Mouse (Mus musculus) lung, postnatal 14 days (tissue): ENCODE measurements at regions not wholly inside any gene's neighbourhood (a gene's known extent, or its start where the extent isn't known, plus 50 kb on each side); places are given as distances from the start of the nearest gene placed in this dataset.

ENCODE experiments used
- DNase-seq: peaks from one replicate; pipeline ENCODE4 v3.0.0; 2021

DNA sequence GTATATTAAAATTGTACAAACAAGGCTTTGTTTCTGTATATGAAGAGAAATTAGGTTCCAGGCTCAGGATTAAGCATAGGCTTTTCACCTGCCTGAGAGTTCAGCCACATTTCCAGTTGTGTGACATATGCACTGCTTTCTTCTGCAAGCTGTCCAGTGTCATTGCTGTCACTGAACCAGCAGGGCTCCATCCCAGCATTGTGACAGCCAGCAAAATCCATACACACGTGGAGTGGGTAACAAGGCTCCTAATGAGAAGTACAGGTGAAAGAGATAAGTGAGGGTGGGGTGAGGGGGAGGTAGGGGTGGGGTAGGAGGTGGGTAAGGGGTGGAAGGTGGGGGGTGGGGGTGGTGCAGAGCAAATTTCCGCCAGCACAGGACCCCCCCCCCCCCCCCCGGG lies 144.1 kb downstream of the Cd24a start:
- DNase-seq, result no peak

DNA sequence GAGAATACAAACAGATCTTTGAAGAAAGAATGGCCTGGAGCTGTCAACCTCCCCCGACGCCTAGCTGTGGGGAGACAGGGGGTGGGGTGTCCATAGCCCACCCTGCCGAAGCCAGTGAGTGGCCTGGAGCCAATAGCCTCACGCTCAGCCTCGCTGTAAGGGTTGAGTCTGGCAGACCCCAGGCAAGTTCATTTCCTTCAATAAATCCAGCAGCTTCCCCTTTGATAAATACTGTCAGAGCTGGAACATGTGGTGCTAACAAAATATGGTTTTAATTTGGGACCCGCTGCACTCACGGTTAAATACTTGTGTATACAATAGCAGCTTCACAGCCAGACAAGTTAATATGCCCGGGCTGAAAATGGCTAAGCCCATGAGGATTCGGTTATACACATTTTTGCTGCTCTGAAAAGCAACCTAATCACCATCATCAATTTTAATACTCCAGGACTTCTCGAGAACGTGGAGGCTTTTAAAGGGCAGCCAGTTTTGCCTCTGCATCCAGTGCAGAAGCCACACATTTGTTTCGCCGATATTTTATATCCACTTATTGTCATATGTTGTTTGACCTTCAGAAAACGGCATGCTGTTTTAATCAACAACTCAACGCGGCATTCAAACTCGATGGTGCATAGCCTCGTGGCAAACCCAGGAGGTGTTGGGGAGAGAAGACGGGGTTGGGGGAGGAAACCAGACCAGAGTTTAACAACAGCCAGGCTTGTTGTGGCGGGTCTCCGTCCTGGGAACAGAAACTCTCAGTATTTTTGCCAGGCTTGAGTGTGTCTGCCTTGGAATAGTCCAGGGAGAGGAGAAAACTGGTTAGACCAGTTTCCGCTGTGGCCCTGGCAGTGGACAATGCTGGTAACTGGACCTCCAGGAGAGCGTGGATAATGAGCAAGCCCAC lies 144.9 kb downstream of the Cd24a start:
- DNase-seq, result peak; percentile 52

DNA sequence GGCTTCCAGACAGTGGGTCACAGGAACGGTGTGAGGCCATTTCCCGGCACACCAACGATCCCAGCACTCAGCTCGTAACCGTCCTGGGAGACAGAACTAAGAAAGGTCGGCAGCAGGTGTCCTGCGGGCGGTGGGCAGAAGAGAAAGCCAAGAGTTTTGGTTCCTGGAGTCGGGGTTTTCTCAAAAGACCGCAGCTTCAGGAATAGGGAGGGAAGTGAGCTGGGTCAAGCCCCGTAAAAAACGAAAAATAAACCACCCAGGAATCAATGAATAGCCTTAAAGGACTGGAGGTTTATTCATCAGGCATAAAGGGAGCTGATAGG lies 145.5 kb downstream of the Cd24a start:
- no peak for DNase-seq

DNA sequence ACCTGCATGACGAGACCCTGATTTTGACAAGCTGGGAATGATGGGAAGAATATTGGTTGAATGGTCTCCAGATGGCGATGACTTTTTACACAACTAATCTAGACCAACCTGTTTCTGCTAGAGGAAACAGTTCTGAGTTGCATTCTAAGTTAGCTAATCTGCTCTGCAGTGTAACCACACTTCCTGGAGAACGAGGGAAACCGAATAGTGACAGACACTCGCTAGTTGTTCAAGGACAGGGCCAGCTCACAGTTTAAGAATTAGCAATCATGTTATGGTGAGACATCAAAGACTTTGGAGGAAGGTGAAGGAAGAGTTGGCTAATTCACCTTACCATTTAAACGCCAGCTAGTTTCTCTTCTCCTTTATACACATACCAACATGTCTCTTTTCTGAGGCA lies 149.7 kb downstream of the Cd24a start:
- no peak for DNase-seq

DNA sequence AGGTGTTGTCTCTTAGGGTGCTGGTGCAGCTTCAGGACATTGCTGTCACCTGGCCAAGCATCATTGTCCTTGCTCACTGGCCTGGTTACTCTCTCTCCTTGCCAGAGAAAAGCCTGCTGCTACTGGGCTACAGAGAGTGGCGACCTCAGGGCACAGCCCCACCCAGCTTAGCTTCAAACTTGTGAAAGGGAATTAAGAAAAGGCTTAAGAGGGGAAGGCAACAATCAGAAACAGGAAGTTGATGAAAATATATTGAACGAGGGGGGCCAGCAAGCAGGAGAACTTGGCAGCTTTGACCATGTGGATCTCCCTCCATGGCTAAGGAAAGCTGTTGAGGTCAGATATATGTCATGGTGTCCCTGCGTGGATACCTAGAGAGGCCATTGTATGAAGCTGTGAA lies 151.1 kb downstream of the Cd24a start:
- DNase-seq, result no peak

DNA sequence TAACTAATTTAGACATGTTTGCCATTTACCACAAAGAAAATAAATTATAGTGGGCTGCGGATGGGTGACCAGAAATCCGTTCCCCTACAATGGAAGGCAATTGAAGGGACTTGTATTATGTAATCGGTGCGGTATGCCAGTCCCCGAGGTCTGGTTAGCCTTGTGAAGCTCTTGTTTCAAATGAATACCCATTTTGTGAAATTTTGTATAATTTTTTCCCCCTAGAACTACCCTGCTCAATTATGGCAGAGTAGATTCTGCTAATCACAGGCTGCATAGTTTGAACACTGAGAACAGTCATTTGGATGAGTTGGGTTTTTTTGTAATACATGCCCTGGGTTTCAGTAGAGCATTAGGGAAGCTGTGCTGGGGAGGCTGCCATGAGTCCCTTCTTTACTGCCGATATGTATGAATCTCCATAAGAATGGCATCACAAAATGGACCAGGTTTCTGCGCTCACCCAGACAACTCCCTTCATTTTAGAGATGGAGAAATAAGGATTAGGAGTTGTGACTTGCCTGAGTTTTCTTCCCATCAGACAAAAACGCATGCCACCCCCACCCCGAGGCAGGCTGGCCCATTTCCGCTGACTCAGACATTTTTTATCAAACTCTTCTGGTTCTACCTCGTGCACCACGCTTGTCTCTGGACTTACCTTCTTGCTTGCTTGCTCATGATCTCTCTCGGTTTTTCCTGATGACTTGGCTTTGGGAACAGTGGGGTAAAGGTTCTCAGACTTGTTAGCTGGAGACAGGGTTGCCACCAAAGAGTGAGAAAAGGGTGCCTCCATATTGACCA lies 155.7 kb downstream of the Cd24a start:
- no peak for DNase-seq

DNA sequence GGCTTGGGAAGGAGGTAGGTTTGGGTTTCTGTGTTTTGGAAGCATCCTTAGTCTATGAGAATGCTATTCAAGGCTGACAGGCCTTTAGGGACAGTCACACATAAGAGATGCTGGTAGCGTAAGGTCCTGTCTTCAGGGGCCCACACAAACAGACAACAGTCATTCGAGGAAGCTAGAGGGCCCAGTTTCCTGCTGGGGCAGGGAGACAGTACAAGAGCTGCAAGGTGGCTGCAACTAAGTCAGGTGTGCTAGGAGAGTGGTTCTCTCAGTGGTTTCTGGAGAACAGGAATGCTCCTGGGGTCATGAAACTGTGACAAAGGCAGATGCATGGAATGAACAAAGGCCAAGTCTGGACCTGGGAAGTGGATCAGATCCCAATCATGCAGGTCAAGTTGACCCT lies 161.1 kb downstream of the Cd24a start:
- no peak for DNase-seq

DNA sequence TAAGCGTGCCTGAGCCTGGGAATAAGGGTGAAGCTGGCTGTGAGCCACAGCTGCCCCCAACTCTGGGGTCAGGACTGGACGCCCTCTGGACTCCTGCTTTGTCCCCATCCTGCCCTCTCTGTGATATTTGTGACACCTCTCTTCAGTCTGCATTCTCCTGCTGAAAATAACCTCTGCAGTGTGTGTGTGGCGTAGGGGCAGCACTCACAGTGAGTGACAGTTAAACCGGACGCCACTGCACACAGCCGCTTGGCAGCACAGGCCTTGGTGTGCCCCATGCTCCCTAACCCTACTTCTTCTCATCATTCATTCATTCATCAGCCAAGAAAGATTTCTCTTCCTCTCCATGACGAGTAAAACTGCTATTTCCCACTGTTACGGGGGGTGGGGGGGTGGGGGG lies 161.6 kb downstream of the Cd24a start:
- no peak for DNase-seq

DNA sequence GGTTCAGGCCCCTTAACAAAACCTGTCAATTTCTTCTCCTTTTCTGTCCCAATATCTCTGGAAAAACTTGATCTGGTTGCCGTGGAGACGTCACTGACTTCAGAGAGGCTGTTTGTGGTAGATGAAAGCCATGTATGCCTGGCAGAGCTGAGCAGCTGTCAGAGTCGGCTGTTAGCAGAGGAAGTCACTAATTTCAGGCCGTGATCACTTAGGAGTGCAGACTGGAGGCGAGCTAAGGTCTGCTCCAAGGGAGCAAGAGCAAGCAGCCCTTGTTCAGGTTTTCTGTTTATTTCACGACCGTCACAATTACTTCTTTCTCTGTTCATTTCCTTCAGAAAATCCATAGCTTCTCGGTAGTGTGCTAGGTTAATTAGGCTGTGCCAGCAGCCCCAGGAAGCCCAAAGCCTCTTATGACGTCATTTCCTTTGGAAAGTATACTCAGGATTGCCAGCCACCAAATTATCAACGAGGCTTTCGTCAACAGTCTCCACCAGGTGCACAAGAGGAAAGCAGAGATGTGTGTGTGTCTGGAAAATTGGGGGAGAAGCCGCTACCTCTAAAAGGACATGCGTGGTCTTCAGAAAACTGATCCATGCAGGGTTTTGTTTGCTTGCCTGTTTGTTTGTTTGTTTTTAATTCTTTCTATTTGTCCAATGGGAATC lies 161.2 kb downstream of the Qrsl1 start:
- DNase-seq, result peak; percentile 12

DNA sequence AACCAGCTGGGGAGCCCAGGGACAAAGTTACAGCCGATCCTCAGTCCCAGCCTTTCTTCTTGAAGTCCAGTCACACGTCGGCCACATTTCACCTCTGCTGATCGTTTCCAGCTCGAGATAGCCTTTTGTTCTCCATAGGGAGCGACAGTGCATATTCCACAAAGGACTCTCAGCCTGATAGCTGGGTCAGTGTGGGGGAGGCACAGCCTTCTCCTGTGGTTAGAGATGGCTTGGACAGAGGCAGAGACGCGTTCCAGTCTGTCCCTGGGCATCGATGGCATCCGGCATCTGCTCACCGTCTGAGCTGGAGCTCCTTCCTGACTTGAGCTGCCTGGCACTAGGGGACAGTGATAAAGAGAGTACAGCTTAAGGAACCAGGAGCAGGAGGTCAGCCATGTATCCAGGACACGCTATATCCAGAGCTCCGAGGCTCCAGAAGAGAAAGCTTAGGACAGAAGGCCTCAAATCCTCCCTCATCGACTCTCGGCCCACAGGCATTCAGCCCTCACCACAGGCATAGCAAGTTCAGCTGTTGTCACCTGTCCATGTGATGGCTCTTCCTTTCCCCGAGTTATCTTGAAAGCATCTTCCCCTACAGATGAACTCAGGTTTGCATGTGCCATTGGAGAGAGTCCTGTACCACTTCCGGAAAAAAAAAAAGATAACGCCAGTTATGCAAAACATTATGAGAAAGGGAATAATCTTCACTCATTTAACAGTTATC lies 160.0 kb downstream of the Qrsl1 start:
- DNase-seq, result no peak

DNA sequence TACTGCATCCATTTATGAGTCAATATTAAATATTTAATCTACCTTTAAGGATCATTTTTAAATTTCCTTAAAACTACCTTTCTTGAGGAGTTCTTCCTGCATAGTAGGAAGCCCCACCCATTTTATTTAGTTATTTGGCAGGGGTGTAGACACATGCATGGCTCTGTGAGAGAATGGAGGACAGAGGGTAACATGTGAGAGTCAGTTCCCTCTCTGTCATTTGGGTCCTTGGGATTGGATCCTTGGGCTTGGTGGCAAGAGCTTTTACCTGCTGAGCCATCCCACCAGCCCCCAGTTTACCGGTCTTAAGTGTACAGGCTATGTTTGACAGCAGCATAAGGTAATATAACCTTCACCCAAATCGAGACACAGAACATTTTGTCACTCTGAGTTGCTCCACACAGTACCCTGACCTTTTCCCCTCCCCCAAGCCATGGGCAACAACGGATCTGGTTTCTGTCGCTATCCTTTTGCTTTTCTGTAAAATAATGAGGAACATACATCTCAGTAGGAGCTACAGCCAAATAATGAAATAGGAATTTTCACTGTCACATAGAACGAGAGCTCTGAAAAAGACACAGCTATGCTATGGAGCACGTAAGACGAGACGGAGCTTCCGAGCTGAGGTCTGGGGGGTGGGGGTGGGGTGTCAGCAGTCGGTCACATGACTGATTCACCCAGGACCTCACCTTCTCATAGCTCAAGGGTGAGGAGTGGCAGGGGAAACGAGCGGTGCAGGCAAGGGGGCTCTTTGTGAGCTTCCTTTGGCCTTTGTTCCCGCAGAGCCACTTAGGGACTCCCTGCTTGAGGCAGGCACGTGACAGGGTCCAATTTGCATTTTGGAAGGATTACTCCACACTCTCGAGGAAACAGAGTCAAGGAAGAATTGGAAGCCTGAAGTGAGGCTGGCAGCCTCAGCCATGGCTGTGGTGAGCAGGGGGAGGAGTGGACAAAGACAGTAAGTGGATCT lies 159.2 kb downstream of the Qrsl1 start:
- no peak for DNase-seq

DNA sequence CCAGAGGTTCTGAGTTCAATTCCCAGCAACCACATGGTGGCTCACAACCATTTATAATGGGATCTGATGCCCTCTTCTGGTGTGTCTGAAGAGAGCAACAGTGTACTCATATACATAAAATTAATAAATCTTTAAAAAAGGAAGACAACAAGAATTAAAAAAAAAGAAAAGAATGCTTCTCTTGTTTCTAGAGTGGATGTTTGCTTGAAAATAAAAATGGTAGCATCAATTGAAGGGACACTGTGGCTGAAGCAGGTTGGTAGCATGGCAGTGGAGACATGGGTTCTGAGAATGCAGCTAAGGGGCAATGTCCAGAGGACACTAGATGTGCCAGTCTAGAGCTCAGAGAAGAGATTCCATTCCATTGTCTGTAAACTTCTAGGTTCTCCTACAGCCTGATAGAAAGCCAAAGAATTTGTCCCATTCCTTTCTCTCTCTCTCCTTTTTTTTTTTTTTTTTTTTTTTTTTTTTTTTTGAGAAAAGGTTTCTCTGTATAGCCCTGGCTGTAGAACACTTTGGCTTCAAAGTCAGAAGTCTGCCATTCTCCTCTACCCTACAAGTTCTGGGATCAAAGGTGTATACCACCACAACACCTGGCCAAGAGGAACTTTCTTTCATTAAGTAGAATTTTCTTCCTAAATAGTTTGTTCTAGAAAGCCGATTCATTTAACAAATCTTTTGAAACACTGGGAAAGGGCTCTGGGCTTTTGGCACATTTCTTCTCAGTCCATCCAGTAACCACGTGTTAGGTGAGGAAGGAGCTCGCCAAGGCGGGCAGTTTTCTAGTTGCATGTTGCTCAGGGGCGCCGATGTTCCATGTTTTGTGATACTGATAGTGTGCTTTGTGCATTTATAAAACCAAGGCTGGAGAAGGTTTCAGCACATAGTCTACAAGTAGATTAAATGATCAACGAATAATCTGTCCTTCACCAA lies 158.1 kb downstream of the Qrsl1 start:
- DNase-seq, result no peak

DNA sequence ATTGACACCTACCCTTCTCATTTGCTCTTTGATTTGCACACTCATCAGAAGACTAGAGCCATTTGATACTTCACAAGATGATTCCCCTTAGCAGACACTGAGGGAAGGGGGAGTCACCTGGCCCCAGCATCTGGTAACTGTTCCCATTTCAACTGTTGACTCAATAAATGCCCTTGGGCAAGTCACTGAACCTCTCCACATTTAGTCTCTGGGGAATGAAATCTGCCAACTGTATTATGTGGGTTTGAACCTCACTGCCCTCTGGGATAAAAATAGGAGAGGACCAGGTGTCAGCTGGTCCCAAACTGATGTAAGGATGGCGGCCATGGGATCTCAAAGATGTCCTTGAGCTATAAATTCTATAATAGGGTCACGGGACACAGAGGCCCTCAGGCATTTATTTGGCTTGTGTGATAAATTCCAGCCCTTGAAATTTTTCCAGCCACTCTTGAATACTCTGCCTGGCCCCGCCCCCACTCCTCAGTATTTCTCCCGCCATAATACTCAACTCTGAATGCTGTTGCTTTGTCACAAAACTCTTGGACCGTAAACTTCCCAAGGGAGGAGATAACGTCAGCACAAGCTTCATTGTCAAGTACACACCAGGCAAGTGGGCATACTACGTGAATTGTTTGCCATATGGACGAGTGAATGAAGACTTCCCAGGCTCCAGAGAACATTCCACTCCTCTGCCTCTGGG lies 155.5 kb downstream of the Qrsl1 start:
- DNase-seq, result no peak

DNA sequence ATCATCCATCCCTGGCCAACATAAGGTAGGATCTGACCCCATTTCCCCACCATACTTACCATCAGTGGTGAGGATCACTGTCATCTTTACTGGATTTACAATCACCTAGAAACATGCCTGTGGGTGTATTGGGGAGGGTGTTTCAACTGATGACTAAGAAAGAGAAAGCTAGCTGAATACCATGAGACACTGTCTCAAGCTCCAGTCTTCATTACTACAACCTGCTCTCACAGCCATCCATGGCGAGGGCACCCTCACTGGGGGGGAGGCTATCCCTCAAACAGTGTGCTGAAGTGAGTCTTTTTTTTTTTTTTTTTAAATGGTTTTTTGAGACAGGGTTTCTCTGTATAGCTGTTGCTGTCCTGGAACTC lies 154.9 kb downstream of the Qrsl1 start:
- no peak for DNase-seq

DNA sequence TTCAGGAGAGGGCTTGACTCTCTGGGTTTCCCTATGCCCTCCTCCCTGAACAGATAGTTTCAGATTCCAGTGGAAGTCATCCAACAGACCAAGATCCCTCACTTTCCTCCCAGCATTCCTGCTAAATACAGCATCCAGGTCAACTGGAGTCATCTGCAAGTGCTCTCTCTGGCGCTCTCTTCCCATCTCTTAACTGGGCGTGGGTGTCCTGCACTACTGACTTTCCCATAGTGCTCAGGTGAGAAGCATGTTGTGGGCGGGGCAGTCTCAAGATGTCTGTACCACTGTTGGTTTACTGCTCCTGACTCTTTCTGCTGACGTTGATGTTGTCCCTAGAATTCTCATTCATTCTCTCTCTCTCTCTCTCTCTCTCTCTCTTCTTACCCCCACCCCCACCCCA lies 154.0 kb downstream of the Qrsl1 start:
- no peak for DNase-seq

DNA sequence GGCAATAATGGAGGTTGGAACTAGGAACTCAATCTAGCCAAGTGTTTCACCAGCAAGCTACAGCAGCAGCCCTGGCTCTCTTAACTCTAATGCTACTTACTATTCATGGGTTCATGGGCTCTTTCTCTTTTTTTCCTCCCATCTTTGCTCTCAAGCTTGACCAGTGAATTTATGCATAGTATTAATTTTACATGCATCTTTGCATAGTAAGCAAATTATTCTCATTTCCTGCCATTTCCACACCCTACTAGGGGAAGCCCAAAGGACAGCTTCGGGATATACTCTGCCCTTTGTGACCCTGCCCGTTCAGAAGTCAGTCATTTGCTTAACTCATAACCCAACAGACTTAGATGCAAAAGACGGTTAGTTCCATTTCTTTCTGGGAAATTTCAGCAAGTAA lies 153.2 kb downstream of the Qrsl1 start:
- no peak for DNase-seq

DNA sequence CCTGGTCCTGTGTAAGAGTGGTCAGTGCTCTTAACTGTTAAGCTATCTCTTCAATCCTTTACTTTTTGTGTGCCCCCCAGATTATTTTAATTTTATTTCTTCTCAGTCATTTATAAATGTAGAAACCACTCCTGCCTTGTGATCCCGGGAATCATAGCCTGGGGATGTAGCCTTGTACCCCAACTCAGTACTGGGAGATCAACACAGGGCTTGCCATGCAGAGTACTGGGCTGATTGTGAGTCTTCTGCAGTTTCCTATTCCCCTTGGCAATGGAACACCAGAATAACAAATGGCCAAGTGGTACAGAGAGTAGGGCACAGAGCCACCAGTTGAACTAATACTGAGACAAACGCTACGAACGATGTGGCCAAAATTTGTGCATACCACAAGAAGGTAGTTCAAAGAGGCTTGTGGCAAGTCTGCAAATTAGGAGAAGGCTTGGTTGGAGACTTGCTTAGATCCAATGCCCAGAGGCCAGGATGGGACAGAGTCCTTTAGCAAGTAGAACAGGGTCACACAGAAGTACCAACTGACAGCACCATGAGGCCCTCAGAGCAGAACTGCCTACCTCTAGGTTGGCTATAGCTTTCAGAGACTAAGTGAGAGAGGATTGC lies 151.9 kb downstream of the Qrsl1 start:
- DNase-seq, result no peak

DNA sequence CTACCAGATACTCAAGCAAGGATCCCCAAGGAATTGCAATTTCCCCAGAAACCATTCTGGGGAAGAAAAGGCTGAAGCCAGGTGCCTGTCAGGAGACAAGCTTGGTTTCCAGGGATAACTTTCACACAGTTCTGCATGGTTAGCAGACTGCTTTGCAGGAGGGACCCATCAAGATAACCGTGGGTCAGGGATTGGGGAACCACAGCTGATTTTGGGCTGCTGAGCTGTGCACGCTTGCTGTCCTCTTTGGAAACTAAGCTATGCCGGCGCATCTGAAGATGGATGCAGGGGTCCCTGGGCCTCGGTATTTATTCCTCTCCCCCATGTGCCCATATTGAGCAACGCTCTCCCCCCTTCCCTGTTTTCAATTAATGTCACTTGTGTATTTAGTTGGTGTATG lies 151.1 kb downstream of the Qrsl1 start:
- DNase-seq, result no peak

DNA sequence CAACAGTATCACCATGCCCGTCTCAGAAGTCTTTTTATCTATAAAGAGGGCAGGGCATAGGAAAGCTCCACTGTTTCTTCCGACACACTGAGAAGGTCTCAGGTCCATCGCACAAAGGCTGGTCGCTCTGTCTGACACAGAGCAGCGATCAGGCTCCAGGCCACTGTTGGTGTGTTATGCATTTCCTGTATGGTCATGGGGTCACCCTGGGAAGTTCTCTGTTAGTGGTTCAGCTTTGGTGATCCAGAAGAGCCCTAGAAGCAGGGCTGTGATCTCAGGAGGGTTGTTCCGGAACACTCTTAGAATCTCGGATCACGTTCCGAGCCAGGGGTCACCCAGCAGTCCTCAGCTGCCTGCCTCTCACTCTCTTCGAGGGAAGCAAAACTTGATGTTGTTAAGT lies 150.7 kb downstream of the Qrsl1 start:
- no peak for DNase-seq
